Mouse (Mus musculus) mouse embryonic stem cell (cell line): ENCODE results near the gene Prmt2.

Experiments used
- in situ Hi-C, 2 experiments: fragments of 300-500 bp; cut with MboI; formaldehyde crosslinking; loops; 1 replicate in 1 of 2; 3 replicates in 1 of 2; pipeline ENCODE4 v1.14.3; 2019 to 2020; ENCODE audit warnings: low sequenced_read_pairs in 2 of 2, low pct_unique_long_range_greater_than_20kb in 1 of 2, mixed read lengths in 1 of 2; ENCODE audit not compliant: unreplicated experiment in 1 of 2

Prmt2 gene

DNA sequence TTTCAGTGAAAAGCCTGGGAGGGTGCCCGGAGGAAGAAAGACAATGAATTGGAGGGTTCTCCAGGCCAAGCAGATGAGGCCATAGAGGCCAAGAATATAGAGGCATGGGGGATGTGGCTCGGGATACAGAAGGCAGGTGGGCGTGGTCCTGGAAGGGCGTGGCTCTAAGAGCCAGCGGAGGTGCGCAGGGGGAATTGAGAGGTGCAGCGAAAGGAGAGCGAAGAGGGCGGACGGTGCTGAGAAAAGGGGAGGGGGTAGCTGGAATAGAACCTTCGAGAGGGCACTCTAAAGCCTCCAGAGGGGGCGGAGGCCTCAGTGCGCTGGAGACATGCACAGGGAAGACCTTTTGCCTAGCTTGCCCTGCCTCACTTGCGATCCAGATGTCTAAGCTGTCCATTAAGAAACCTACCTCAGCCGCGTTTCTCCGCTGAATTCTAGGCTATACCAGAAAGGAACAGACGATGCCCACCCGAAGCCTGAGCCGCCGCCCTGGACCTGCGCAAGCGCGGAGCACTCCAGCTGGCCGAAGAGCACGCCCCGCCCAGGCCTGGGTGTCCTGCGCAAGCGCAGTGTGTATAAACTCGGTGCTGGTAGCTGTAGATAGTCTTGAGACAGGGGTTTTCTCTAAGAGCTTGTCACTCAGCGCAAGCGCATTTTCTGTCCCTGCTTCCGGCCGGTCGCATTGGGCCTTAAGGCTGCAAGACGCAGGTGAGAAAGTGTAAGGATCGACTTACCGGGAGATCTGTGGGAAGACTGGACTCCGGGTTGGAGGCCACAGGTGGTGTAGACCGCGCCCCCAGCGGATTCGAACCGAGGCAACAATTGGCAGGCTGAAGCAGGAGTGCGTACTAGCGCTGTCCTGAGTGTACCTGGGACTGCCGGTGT, at the start of gene Prmt2:
TSS of gene Prmt2 (minus strand) at position 525 of the 885 bp plus-strand sequence.
- in situ Hi-C loops, result no loop called here

DNA sequence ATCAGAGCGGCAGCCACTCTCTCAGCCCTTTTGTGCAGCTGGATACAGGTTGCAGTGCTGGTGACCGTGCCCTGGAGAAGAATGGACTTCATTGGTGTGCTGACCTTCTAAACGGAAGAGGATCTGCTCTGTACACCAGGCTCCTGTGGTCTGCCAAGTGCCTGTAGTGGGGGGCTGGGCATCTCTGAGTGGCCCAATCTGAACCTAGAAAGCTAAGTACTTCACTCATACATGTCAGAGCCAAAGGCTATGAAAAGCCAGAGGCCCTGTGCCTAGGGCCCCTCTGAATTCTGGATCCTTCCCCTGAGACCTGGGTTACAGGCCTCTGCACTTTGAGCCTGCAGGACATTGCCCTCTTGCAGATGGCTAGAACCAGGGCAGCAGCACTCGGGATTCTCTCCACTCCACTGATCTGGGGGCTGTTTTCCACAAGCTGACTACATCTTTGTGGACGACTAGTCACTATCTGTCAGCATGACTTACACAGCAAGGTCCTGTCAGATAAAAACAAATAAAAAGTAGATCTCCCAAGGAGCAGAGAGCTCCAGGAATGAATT, 41.0 kb upstream of the Prmt2 start:
- in situ Hi-C loops, result no loop called here

DNA sequence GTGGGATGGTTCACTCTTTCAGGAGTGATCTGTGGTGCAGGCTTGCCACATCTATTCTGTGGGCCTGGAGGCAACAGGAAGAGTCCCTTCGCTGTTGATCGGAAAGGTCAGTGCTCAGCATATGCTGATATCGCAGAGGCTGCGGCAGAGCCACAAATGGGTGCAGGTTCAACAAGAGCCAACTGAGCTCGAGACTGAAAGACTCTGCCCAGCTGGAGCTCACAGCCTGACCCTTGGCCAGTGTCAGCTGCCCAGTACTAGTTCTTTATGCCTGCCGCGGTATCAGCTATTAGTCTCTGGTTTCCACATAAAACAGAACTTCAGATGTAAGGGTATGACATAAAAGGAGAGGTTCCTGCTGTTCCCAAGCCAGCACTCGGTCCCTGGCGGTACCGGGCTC, 37.6 kb upstream of the Prmt2 start:
- in situ Hi-C loops, result no loop called here

DNA sequence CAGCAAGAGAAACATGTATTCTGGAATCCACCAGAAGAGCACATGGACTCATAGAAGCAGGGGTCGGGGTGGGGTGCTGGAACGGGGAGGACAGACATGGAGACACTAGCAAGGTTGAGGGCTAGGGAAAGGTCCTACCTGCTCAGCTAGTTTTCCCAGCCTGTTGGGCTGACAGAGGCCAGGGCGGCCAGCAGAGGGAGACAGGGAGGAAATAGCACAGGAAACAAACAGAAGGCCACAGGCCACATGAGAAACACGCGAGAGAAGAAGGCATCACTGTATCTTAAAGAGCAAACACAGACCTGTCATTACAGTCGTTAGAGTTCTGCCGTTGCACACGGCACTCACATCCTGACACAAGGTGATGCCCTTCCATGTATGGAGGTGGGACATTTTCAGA, 33.6 kb upstream of the Prmt2 start:
- in situ Hi-C loops, result no loop called here

DNA sequence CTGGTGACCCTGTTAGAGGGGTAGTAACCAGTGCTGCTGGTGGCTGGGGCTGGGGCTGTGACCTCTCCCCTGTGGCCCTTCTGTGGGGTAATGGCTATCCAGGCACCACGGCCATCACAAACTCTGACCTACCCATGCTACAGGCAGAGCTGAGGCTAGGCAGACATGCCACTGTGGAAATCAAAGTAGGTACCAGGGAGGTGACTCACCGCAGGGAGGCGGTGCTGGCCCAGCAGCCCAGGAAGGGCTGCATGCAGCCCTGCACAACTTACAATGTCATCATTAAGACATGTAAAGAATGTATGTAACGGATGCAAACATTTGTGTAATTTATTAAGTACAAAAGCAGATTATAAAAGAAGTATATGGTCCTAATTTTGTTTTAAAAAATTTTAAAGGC, 24.8 kb upstream of the Prmt2 start:
- in situ Hi-C loops, result no loop called here

DNA sequence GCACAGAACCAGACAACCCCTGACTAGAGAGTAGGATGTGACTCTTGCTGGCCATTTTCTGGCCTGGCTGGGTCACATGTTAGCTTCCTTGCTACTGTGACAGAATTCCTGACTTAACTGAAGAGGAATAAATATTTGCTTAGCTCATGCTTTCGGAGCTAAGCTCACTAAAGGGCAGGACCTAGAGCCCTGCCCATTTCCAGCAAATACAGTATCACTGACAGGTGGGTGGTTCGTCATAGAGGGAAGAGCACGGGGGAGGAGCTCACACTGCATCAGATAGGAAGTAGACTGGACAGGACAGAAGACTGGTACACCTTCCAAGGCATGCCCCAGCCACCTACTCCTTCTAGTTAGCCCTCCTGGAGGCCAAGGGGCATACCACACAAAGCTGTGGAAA, 23.8 kb upstream of the Prmt2 start:
- in situ Hi-C loops, result no loop called here

DNA sequence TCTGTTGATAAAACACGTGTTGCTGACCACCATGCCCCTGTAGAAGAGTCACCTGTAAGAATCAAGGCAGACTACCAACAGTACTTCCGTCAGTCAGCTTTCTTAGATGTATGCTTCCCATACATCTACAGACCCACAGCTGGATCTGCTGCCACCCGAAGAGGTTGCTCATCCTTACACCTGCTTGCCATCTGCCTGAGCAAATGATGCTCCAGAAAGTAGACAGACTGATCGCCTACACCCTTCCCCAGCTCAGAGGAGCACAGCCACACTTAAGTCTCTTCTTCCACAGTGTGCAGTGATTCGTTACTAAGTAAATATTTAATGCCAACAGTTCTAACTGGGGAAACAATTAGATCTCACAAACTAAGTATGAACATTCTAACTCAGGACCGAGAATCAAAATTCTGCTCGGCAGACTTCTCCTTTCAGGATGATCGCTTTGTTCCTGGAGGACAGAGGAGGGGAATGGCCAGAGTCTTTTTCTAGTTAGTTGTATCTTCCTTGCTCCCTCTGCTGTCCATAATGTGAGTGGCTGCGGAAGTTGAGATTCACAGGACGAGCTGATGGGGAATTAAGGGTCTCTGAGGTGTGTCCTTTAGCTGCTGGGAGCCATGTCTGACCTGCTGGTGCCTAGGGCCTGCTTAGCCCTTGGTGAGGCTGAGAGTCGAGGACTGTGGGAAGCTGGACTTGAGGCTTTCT, 22.8 kb upstream of the Prmt2 start:
- in situ Hi-C loops, result no loop called here

DNA sequence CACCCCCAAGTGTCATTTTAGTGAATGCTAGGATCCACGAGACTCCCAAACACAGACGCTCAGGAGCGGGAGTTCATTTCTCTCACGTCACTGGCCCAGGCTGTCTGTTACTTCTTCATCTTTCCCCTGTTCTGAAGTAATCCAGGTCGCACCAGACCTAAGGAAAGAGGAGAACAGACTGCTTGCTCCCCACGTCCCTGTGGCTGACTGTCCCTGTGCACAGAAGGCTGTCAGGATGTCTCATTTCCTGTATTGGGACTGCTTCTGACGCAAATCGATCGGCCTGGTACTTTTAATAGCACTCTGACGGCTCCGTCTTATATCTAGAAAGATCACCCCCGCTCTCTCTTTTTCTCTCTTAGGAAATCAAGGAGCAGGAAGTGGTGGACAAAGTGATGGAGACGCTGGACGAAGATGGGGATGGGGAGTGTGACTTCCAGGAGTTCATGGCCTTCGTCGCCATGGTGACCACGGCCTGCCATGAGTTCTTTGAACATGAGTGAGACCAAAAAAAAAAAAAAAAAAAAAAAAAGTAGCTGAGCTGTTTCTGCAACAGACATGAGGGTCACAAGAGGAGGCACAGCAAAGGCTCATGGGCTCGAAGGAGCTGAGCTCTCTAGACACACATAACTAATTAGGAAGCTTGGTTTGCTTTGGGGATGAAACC, 22.0 kb upstream of the Prmt2 start:
- in situ Hi-C loops, result no loop called here

DNA sequence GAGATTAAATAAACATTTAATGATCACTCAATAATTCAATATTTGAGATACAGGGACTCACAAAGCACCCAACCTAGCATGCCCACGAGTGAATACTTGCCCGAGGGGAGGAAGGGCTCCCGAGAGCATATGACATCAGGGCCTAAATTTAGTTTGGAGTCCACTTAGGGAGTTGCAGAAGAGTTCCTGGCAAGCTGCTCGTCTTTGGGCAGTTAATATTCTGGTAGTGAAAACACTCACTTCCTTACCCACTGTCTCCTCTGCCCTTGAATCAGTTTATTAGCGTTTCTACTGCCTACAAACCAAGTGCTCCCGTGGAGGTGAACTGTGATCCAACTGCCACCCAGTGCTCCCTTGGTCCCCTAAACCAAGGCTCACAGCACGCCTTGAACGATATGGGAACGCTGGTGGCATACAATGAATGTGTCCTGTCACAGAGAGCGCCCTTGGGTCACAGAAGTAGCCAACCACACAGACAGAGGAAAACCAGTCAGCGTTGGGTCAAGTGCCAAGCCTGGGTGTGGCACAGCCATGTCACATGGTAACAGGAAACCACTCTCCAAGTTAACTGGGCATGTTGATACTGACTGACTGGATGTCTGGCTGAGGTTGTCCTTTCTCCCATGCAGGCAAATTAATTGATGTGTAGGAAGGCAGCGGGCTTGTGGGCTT, 20.2 kb upstream of the Prmt2 start:
- in situ Hi-C loops, result no loop called here

DNA sequence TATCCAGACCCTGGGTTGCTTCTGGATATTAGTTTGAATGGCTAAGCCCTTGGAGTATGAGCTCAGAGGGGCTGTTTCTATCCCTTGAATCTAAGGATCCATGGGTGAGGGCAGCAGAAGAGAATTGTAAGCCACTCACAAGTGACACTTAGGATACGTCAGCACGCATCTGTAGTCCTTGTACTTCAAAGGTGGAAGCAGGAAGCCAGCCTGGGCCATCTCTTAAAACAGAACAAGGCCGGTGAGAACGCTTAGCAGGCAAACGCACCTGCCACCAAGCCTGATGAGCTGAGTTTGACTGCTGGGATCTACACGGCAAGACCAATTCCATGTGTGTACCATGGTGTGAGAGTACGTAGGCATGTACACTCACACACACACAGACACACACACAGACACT, 19.6 kb upstream of the Prmt2 start:
- in situ Hi-C loops, result no loop called here

DNA sequence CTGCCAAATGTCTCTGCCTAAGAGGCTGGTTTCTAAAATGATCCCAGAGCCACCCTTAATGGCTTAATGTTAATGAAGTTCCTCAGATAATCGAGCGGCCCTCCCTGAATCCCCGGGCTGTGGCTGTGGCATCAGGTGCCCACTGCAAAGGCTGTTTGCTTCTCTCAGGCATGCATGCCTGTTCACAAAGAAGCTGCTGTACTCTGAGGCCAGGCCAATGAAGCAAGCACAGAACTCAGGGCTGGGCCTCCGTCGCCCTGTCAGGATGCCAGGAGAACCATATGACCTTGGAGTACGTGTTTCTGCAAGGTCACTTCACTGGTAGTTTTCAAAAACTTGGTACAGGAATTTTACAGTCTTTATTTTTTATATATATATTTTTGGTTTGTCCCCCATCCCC, 18.0 kb upstream of the Prmt2 start:
- in situ Hi-C loops, result no loop called here

DNA sequence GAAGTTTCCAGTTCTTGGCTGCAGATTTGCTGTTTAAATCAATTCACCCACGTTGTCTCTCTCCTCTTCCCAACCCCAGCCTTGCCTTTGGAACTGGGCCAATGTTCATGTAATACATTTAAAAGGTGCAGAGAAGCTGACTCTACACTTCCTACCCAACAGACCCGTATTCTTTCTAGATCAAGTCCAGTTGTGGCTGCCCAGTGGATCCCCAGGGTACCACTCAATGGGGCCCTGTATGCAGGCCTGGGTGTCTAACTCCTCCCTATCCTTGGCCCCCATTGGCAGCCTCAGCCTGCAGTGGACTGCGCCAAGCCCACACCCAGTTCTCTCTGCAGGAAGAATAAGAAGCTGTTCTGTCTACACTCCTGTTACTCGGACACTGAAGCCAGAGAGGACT, 15.9 kb upstream of the Prmt2 start, which contains the start of gene S100b:
TSS of gene S100b (plus strand) at position 318 of the 400 bp plus-strand sequence.
- in situ Hi-C loops, result no loop called here

DNA sequence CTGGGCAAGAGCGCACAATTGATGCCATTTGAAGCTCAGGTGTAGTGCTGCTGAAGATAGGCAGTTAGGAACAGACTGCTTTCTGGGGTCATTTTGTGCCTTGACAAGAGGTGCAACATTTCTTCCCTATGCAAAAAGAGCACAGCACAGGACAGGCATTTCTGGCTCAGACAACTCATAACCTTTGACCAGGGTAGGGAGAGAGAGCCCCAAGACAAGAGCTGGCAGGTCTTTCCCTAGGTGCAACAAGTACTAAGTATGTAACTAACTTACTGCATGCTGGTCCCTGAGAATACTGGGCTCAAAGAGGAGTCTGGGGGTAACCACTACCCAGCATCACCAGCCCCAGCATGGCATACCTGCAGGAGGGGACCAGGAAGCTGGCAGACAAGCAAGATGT, 15.4 kb upstream of the Prmt2 start:
- in situ Hi-C loops, result no loop called here

DNA sequence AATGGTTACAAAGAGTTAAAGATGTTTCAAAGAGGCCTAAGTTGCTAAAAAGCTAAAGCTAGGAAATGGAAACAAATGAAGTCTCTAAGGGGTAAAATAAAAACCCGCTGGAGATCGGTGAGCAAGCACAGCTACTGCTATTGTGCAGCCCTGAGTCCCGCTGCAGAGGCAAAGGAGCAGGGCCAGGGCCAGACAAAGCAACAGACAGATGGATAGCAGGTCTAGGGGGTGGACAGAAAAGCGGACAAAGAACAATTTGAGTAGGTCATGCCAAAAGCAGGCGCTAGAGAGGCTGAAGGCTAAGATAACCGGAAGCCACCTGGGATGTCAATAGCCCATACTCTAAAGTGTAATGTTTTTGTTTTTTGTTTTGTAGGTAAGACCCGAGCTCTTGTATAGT, 13.2 kb upstream of the Prmt2 start:
- in situ Hi-C loops, result no loop called here

DNA sequence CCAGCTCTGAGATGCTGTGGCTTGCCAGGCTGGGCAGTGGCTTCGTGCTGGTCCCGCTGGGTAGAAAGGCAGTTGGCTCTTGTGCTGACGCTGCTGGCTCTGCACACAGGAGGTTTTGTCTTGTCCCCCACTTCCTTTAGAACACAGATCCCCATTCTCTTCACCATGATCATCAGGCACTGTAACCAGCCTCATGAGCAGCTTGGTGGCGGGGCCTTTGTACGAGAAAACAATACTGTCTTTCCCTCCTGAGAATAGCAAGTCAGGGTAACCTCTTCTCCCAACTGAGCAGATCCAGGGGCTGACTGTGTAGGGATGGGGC, 10.9 kb upstream of the Prmt2 start:
- in situ Hi-C loops, result no loop called here

DNA sequence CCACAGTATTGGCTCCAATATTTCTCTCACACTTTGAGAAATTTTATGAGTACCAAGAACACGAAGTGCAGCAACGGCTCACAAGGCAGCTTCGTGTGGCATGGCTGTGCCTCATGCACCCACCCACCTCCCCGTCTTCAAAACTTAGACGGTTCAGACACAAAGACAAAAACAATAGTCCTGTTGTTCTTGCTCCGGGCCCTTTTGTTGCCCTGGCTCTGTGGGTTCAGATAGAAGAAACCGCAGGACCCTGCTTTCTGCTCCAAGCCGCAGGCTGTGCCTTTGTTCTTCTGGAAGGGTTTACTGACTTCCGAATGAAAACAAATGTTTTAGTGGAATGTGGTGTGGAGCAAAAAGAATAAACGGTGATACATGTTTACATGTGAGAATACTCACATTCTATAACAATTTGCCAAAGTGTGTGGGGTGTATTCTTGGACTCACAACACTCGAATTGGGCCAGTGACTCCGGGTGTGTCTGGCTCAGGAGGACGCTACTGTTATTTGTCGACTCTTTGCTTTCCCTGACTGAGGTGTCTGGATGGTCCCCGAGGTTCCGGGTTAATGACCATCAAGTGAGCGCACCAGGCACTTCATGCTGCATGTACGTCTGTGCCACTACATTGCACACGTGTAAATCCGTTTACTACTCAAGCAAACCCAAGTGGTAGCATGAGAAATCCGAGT, 10.4 kb upstream of the Prmt2 start:
- in situ Hi-C loops, result no loop called here

DNA sequence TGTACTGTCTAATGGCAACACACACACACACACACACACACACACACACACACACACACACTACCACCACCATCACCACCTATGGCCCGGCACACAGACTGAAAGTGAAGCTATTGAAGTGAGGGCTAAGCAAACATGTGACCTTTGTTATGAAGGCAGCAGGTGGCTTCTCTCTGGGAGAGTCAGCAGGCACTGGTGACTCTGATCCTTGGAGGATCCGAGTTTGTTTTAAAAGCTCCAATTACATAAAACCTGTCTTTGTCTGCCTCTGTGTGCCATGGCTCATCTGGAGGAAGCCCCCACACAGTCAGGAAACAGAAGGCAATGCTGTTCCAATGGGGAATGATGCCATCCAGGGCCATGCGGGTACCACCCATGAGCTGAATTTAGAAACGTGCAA, 8.9 kb upstream of the Prmt2 start:
- in situ Hi-C loops, result no loop called here

DNA sequence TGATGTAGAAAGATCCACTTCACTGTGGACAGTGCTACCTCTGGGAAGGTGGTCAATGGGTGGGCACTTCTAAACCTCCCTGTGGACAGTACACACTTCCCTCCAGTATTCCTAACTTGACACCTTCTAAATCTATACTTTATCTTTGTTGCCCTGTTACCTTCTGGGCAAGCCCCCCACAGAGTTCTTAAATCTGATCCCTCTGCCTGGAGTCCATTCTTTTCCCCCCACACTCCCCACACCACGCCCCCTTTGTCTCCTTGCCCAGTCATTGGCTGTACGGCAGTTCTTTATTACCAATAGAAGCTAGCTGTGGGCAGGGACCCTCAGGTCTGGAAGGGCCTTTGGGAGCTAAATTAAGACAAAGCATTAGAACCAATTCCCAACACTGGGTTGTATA, 7.4 kb upstream of the Prmt2 start:
- in situ Hi-C loops, result no loop called here
